Mouse (Mus musculus): ENCODE measurements at regions not wholly inside any gene's neighbourhood (a gene's known extent, or its start where the extent isn't known, plus 50 kb on each side); places are given as distances from the start of the nearest gene placed in this dataset. TPM values are rescaled to one million over a fixed set of nuclear protein-coding genes. Genes with fewer than 3 reads are reported as not detected.

GRCm38 (mm10) chr4:30675911-30676310 is 1288.0 kb upstream of the Map3k7 start:
- 86% methylated on average over 3 of the region's 3 CpGs for WGBS
- H3K4me3 ChIP-seq (ENCODE audit: control insufficient read depth in 1 of 2, insufficient read depth in 1 of 2, low read depth in 1 of 2, low read length in 2 of 2), result no peak overlapping the region
- H3K4me2 ChIP-seq (ENCODE audit: low read length), result no peak overlapping the region
- no peak for ATAC-seq (ENCODE audit: insufficient number of reproducible peaks, insufficient read depth, low FRiP score, low read depth)
- no peaks in the 10 kb centered on the region for H3K4me1 ChIP-seq (ENCODE audit: control insufficient read depth in 2 of 2, insufficient read depth in 2 of 2, low read length in 2 of 2)
- H3K27ac ChIP-seq (replicated peaks in 1 of 2; ENCODE audit: control insufficient read depth in 1 of 2, insufficient read depth in 1 of 2, low read depth in 2 of 2, low read length in 2 of 2), result no peak overlapping the region
- H3K27me3 ChIP-seq (ENCODE audit: control insufficient read depth, insufficient read depth, low read length), result no peaks in the 10 kb centered on the region
- no peak overlapping the region for H3K9ac ChIP-seq (ENCODE audit: low read length)
- no peaks in the 10 kb centered on the region for H3K36me3 ChIP-seq (ENCODE audit: control insufficient read depth, insufficient read depth, low read length)
- no peaks in the 10 kb centered on the region for H3K9me3 ChIP-seq (ENCODE audit: control insufficient read depth, low read length)

- H3K4me3 ChIP-seq (ENCODE audit: control insufficient read depth in 1 of 2, insufficient read depth in 1 of 2, low read depth in 1 of 2, low read length in 2 of 2), result no peak overlapping the region
- H3K27me3 ChIP-seq (ENCODE audit: control insufficient read depth, insufficient read depth, low read length), result no peaks in the 10 kb centered on the region
- no peak for ATAC-seq (ENCODE audit: insufficient number of reproducible peaks, insufficient read depth, low FRiP score, low read depth)
- WGBS, result 70% methylated on average over 2 of the region's 2 CpGs
- no peaks in the 10 kb centered on the region for H3K9me3 ChIP-seq (ENCODE audit: control insufficient read depth, low read length)
- H3K27ac ChIP-seq (replicated peaks in 1 of 2; ENCODE audit: control insufficient read depth in 1 of 2, insufficient read depth in 1 of 2, low read depth in 2 of 2, low read length in 2 of 2), result no peak overlapping the region
- no peak overlapping the region for H3K9ac ChIP-seq (ENCODE audit: low read length)
- H3K36me3 ChIP-seq (ENCODE audit: control insufficient read depth, insufficient read depth, low read length), result no peaks in the 10 kb centered on the region
- H3K4me2 ChIP-seq (ENCODE audit: low read length), result no peak overlapping the region
- no peaks in the 10 kb centered on the region for H3K4me1 ChIP-seq (ENCODE audit: control insufficient read depth in 2 of 2, insufficient read depth in 2 of 2, low read length in 2 of 2)
These were observed 1286.8 kb upstream of the Map3k7 start for GRCm38 (mm10) chr4:30677056-30677455.

- Histone ChIP-seq H3K9ac (ENCODE audit: low read length) (no peak overlapping the region), H3K4me2 (ENCODE audit: low read length) (no peak overlapping the region), H3K9me3 (ENCODE audit: control insufficient read depth, low read length) (no peaks in the 10 kb centered on the region), H3K4me1 (ENCODE audit: control insufficient read depth in 2 of 2, insufficient read depth in 2 of 2, low read length in 2 of 2) (no peaks in the 10 kb centered on the region), H3K27me3 (ENCODE audit: control insufficient read depth, insufficient read depth, low read length) (no peaks in the 10 kb centered on the region), H3K4me3 (ENCODE audit: control insufficient read depth in 1 of 2, insufficient read depth in 1 of 2, low read depth in 1 of 2, low read length in 2 of 2) (no peak overlapping the region), H3K27ac (replicated peaks in 1 of 2; ENCODE audit: control insufficient read depth in 1 of 2, insufficient read depth in 1 of 2, low read depth in 2 of 2, low read length in 2 of 2) (peak overlapping the region in 1 of 2 experiments; percentile 20; a peak in 1 of 4 replicates), H3K36me3 (ENCODE audit: control insufficient read depth, insufficient read depth, low read length) (no peaks in the 10 kb centered on the region)
- peak; percentile 86 for ATAC-seq (ENCODE audit: insufficient number of reproducible peaks, insufficient read depth, low FRiP score, low read depth)
- 36% methylated on average over 6 of the region's 6 CpGs for WGBS
These were observed 1281.5 kb upstream of the Map3k7 start for GRCm38 (mm10) chr4:30682394-30682793.

GRCm38 (mm10) chr4:30713378-30714001 is 1250.4 kb upstream of the Map3k7 start:
- H3K4me2 ChIP-seq (ENCODE audit: low read length), result no peak overlapping the region
- no peaks in the 10 kb centered on the region for H3K4me1 ChIP-seq (ENCODE audit: control insufficient read depth in 2 of 2, insufficient read depth in 2 of 2, low read length in 2 of 2)
- 77% methylated on average over 3 of the region's 3 CpGs for WGBS
- no peak overlapping the region for H3K4me3 ChIP-seq (ENCODE audit: control insufficient read depth in 1 of 2, insufficient read depth in 1 of 2, low read depth in 1 of 2, low read length in 2 of 2)
- no peak overlapping the region for H3K9ac ChIP-seq (ENCODE audit: low read length)
- no peaks in the 10 kb centered on the region for H3K9me3 ChIP-seq (ENCODE audit: control insufficient read depth, low read length)
- no peak for ATAC-seq (ENCODE audit: insufficient number of reproducible peaks, insufficient read depth, low FRiP score, low read depth)
- no peak overlapping the region for H3K27ac ChIP-seq (replicated peaks in 1 of 2; ENCODE audit: control insufficient read depth in 1 of 2, insufficient read depth in 1 of 2, low read depth in 2 of 2, low read length in 2 of 2)
- no peaks in the 10 kb centered on the region for H3K36me3 ChIP-seq (ENCODE audit: control insufficient read depth, insufficient read depth, low read length)
- no peaks in the 10 kb centered on the region for H3K27me3 ChIP-seq (ENCODE audit: control insufficient read depth, insufficient read depth, low read length)

Small RNA genes in the stretch of these regions (microRNA-seq; reads per million reads assigned to microRNA genes)
- not detected for gene Gm22831
